Mouse (Mus musculus): ENCODE data around the gene Otogl. TPM values are rescaled to one million over a fixed set of nuclear protein-coding genes. Genes with fewer than 3 reads are reported as not detected.
"Not testable (repeated sequence)": the region's sequence is repeated elsewhere in the genome, so short reads cannot be mapped to it uniquely, and the experiment has no call there.

Gene Otogl
- polyA plus RNA-seq, 1 experiment from 2014 or later, result 0.10 TPM

- Histone ChIP-seq H3K4me1 (no peaks in the 10 kb centered on the region), H3K27me3 (replicated peaks; ENCODE audit: low read depth, poor library complexity, severe bottlenecking) (no peaks in the 10 kb centered on the region), H3K36me3 (replicated peaks) (no peaks in the 10 kb centered on the region), H3K4me3 (no peak overlapping the region), H3K9me3 (no peaks in the 10 kb centered on the region), H3K27ac (replicated peaks) (no peak overlapping the region)
- 33% methylated on average over 7 of the region's 7 CpGs for WGBS
- DNase-seq (ENCODE audit: low spot score), result peak; percentile 29
Measured at GRCm38 (mm10) chr10:107858684-107859083, 53.2 kb downstream of the Otogl start.

GRCm38 (mm10) chr10:107844906-107845305 lies 67.0 kb downstream of the Otogl start:
- no peak for DNase-seq (ENCODE audit: low spot score)
- no peak overlapping the region for H3K27ac ChIP-seq (replicated peaks)
- no peaks in the 10 kb centered on the region for H3K27me3 ChIP-seq (replicated peaks; ENCODE audit: low read depth, poor library complexity, severe bottlenecking)
- H3K4me3 ChIP-seq, result no peak overlapping the region
- 95% methylated on average over 1 of the region's 1 CpGs for WGBS
- no peaks in the 10 kb centered on the region for H3K9me3 ChIP-seq
- H3K4me1 ChIP-seq, result no peaks in the 10 kb centered on the region
- H3K36me3 ChIP-seq (replicated peaks), result no peaks in the 10 kb centered on the region

GRCm38 (mm10) chr10:107834452-107835239 lies 77.3 kb downstream of the Otogl start:
- Histone ChIP-seq H3K27ac (replicated peaks) (no peak overlapping the region), H3K4me3 (no peak overlapping the region), H3K27me3 (replicated peaks; ENCODE audit: low read depth, poor library complexity, severe bottlenecking) (no peaks in the 10 kb centered on the region), H3K4me1 (no peaks in the 10 kb centered on the region), H3K36me3 (replicated peaks) (no peaks in the 10 kb centered on the region), H3K9me3 (no peaks in the 10 kb centered on the region)
- WGBS, result 81% methylated on average over 4 of the region's 4 CpGs
- no peak for DNase-seq (ENCODE audit: low spot score)

GRCm38 (mm10) chr10:107829151-107829550 lies 82.8 kb downstream of the Otogl start:
- DNase-seq (ENCODE audit: low spot score), result no peak
- no peaks in the 10 kb centered on the region for H3K36me3 ChIP-seq (replicated peaks)
- no peak overlapping the region for H3K4me3 ChIP-seq
- H3K9me3 ChIP-seq, result no peaks in the 10 kb centered on the region
- H3K27me3 ChIP-seq (replicated peaks; ENCODE audit: low read depth, poor library complexity, severe bottlenecking), result no peaks in the 10 kb centered on the region
- no peaks in the 10 kb centered on the region for H3K4me1 ChIP-seq
- no peak overlapping the region for H3K27ac ChIP-seq (replicated peaks)
- 88% methylated on average over 6 of the region's 6 CpGs for WGBS

GRCm38 (mm10) chr10:107813814-107814483 lies 98.0 kb downstream of the Otogl start:
- H3K27ac ChIP-seq (replicated peaks), result no peak overlapping the region
- H3K9me3 ChIP-seq, result no peaks in the 10 kb centered on the region
- no peak for DNase-seq (ENCODE audit: low spot score)
- no peaks in the 10 kb centered on the region for H3K36me3 ChIP-seq (replicated peaks)
- H3K4me1 ChIP-seq, result no peaks in the 10 kb centered on the region
- no peak overlapping the region for H3K4me3 ChIP-seq
- H3K27me3 ChIP-seq (replicated peaks; ENCODE audit: low read depth, poor library complexity, severe bottlenecking), result no peaks in the 10 kb centered on the region
- 91% methylated on average over 16 of the region's 16 CpGs for WGBS

GRCm38 (mm10) chr10:107810649-107811398 lies 101.1 kb downstream of the Otogl start:
- 83% methylated on average over 6 of the region's 6 CpGs for WGBS
- H3K27me3 ChIP-seq (replicated peaks; ENCODE audit: low read depth, poor library complexity, severe bottlenecking), result no peaks in the 10 kb centered on the region
- no peaks in the 10 kb centered on the region for H3K4me1 ChIP-seq
- H3K27ac ChIP-seq (replicated peaks), result no peak overlapping the region
- no peak overlapping the region for H3K4me3 ChIP-seq
- H3K36me3 ChIP-seq (replicated peaks), result no peaks in the 10 kb centered on the region
- no peak for DNase-seq (ENCODE audit: low spot score)
- no peaks in the 10 kb centered on the region for H3K9me3 ChIP-seq

GRCm38 (mm10) chr10:107805203-107805602 lies 106.7 kb downstream of the Otogl start:
- no peaks in the 10 kb centered on the region for H3K27me3 ChIP-seq (replicated peaks; ENCODE audit: low read depth, poor library complexity, severe bottlenecking)
- H3K36me3 ChIP-seq (replicated peaks), result no peaks in the 10 kb centered on the region
- no peaks in the 10 kb centered on the region for H3K4me1 ChIP-seq
- no peaks in the 10 kb centered on the region for H3K9me3 ChIP-seq
- no peak for DNase-seq (ENCODE audit: low spot score)
- no peak overlapping the region for H3K27ac ChIP-seq (replicated peaks)
- 92% methylated on average over 2 of the region's 2 CpGs for WGBS
- no peak overlapping the region for H3K4me3 ChIP-seq

- not testable (repeated sequence) for DNase-seq (ENCODE audit: low spot score); H3K9me3 ChIP-seq; H3K4me3 ChIP-seq; H3K4me1 ChIP-seq; H3K27ac ChIP-seq (replicated peaks); H3K36me3 ChIP-seq (replicated peaks); H3K27me3 ChIP-seq (replicated peaks; ENCODE audit: low read depth, poor library complexity, severe bottlenecking)
- WGBS, result 75% methylated on average over 2 of the region's 2 CpGs
Measured at GRCm38 (mm10) chr10:107804285-107804684, 107.6 kb downstream of the Otogl start.

- H3K4me1 ChIP-seq, result no peaks in the 10 kb centered on the region
- H3K4me3 ChIP-seq, result no peak overlapping the region
- DNase-seq (ENCODE audit: low spot score), result peak; percentile 57
- H3K9me3 ChIP-seq, result no peaks in the 10 kb centered on the region
- no peak overlapping the region for H3K27ac ChIP-seq (replicated peaks)
- WGBS, result 14% methylated on average over 7 of the region's 7 CpGs
- no peaks in the 10 kb centered on the region for H3K36me3 ChIP-seq (replicated peaks)
- no peaks in the 10 kb centered on the region for H3K27me3 ChIP-seq (replicated peaks; ENCODE audit: low read depth, poor library complexity, severe bottlenecking)
Measured at GRCm38 (mm10) chr10:107799671-107800353, 112.1 kb downstream of the Otogl start.

- DNase-seq (ENCODE audit: low spot score), result no peak
- WGBS, result 89% methylated on average over 10 of the region's 10 CpGs
Measured at GRCm38 (mm10) chr10:107794812-107795756, 116.8 kb downstream of the Otogl start.

GRCm38 (mm10) chr10:107792491-107792890 lies 119.4 kb downstream of the Otogl start:
- WGBS, result 83% methylated on average over 3 of the region's 3 CpGs
- H3K27ac ChIP-seq (replicated peaks), result no peak overlapping the region
- DNase-seq (ENCODE audit: low spot score), result no peak
- H3K4me1 ChIP-seq, result no peaks in the 10 kb centered on the region
- no peak overlapping the region for H3K4me3 ChIP-seq
- no peaks in the 10 kb centered on the region for H3K27me3 ChIP-seq (replicated peaks; ENCODE audit: low read depth, poor library complexity, severe bottlenecking)
- no peaks in the 10 kb centered on the region for H3K9me3 ChIP-seq
- H3K36me3 ChIP-seq (replicated peaks), result no peaks in the 10 kb centered on the region

More at GRCm38 (mm10) chr10:107794812-107795756, 116.8 kb downstream of the Otogl start:
- Histone ChIP-seq H3K27ac (replicated peaks) (no peak overlapping the region), H3K4me3 (no peak overlapping the region), H3K9me3 (no peaks in the 10 kb centered on the region), H3K27me3 (replicated peaks; ENCODE audit: low read depth, poor library complexity, severe bottlenecking) (no peaks in the 10 kb centered on the region), H3K36me3 (replicated peaks) (no peaks in the 10 kb centered on the region), H3K4me1 (no peaks in the 10 kb centered on the region)
